8 mouse cellular contexts compared by ENCODE assay signal in the genomic region with DNA sequence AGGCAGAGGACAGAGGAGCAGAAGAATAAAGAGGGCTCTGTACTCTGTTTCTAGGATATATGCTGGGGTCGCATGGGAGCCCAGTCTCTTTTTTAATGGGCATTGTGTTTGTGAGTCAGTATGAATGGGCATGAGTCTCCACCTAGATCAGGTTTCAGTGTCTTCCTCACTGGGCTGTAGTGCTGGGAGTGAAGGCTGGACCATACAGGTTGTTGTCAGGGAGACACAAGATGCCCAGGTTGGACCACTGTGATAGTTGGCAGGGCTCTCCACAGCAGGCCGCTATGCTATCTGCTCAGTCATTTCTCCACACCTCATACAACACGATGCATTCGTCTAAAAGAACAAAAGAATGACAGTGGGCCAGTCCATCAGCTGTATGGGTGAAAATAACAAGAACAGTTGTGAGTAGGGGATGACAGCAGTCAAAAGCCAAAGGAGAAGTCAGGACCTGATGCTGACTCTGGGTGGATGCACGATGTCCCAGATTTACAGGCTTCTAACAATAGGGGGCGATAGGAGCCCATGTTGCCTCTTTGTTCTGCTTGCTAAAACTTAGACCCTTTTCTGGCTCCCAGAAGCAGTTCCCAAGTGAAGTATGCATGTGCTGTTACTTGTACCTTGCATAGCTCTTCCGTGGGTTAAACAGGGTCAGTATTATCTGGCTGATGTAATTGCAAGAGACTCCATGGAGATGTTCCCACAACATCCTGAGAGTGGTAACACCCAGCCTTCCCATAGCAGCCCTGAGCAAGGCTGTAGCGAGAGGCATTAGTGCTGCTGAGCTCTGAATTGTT.
DNase-seq lines count a peak whose midpoint lies in the region; ATAC-seq and TF ChIP-seq lines count a peak whose summit lies in the region.

No protein-coding gene starts in this region.

- no peak overlapping the region for H3K4me3 ChIP-seq in midbrain, embryonic 10.5 days
- H3K4me3 ChIP-seq in midbrain, embryonic 16.5 days (ENCODE audit: low read depth, low read length) = no peak overlapping the region
- H3K4me3 ChIP-seq in forebrain, embryonic 13.5 days = no peak overlapping the region
- no peak overlapping the region for H3K4me3 ChIP-seq in left cerebral cortex, adult 2 months

- H3K4me2 ChIP-seq in midbrain, embryonic 16.5 days (ENCODE audit: low read length) = no peak overlapping the region
- no peak overlapping the region for H3K4me2 ChIP-seq in forebrain, embryonic 13.5 days

- no peaks in the 10 kb centered on the region for H3K36me3 ChIP-seq in midbrain, embryonic 10.5 days
- no peaks in the 10 kb centered on the region for H3K36me3 ChIP-seq in midbrain, embryonic 16.5 days (ENCODE audit: control insufficient read depth, insufficient read depth, low read length)
- no peaks in the 10 kb centered on the region for H3K36me3 ChIP-seq in forebrain, embryonic 13.5 days (ENCODE audit: poor library complexity, severe bottlenecking)

- intact Hi-C loops in left cerebral cortex, adult 2 months (cut with DNase I) = loop anchor here (5.0 kb wide), 2 partner anchors 108 to 1708 kb away; no protein-coding TSS in a partner anchor

- no peak overlapping the region for H3K9ac ChIP-seq in midbrain, embryonic 16.5 days (ENCODE audit: low read depth, low read length)
- no peak overlapping the region for H3K9ac ChIP-seq in forebrain, embryonic 13.5 days

- 50% methylated on average over 8 of the region's 8 CpGs for WGBS in midbrain, embryonic 10.5 days
- WGBS in midbrain, embryonic 16.5 days = 46% methylated on average over 8 of the region's 8 CpGs
- WGBS in forebrain, embryonic 13.5 days = 47% methylated on average over 8 of the region's 8 CpGs

- H3K27ac ChIP-seq in midbrain, embryonic 10.5 days (replicated peaks) = no peak overlapping the region
- no peak overlapping the region for H3K27ac ChIP-seq in midbrain, embryonic 16.5 days (ENCODE audit: low read length)
- no peak overlapping the region for H3K27ac ChIP-seq in forebrain, embryonic 13.5 days
- no peak overlapping the region for H3K27ac ChIP-seq in left cerebral cortex, adult 2 months

- no peaks in the 10 kb centered on the region for H3K4me1 ChIP-seq in midbrain, embryonic 10.5 days
- H3K4me1 ChIP-seq in midbrain, embryonic 16.5 days (ENCODE audit: control insufficient read depth, insufficient read depth, low read length) = 0 out of 2 replicates have a peak, but pooled peaks cover 2% of the 10 kb centered on the region
- H3K4me1 ChIP-seq in forebrain, embryonic 13.5 days = no peaks in the 10 kb centered on the region

- TF ChIP-seq CTCF in left cerebral cortex, adult 2 months (IDR thresholded peaks at IDR 0.05) = peak; percentile 73

- DNase-seq in cerebellum, adult 11 months = peak; percentile 10
- DNase-seq in midbrain, embryonic 10.5 days (ENCODE audit: low spot score) = peak; percentile 23
- DNase-seq in left cerebral cortex, adult 2 months (ENCODE audit: extremely low spot score in 1 of 2, low spot score in 2 of 2) = peak; percentile 37 to 47
- no peak for DNase-seq in adipocyte (ENCODE audit: low spot score)
- DNase-seq in urinary bladder, postnatal 36 days (ENCODE audit: low spot score in 2 of 2) = no peak

- no peak for ATAC-seq in cerebellum, adult (ENCODE audit: insufficient number of reproducible peaks, low FRiP score, low TSS enrichment)
- ATAC-seq in midbrain, embryonic 16.5 days = no peak
- peak; percentile 43; the same call in 1 of the 2 replicates for ATAC-seq in forebrain, embryonic 13.5 days

- no peaks in the 10 kb centered on the region for H3K27me3 ChIP-seq in midbrain, embryonic 10.5 days (ENCODE audit: low read depth, poor library complexity, severe bottlenecking)
- no peaks in the 10 kb centered on the region for H3K27me3 ChIP-seq in midbrain, embryonic 16.5 days (ENCODE audit: control insufficient read depth, insufficient read depth, low read depth, low read length)
- H3K27me3 ChIP-seq in forebrain, embryonic 13.5 days = no peaks in the 10 kb centered on the region

- no peaks in the 10 kb centered on the region for H3K9me3 ChIP-seq in midbrain, embryonic 10.5 days (replicated peaks)
- no peaks in the 10 kb centered on the region for H3K9me3 ChIP-seq in midbrain, embryonic 16.5 days (replicated peaks; ENCODE audit: control insufficient read depth, low read length, poor library complexity, severe bottlenecking)
- no peaks in the 10 kb centered on the region for H3K9me3 ChIP-seq in forebrain, embryonic 13.5 days (replicated peaks)

Comparison
In these comparisons a context has a peak if more than half of its experiments do, and no peak if none do; other contexts are left out.
1. DNase-seq: peak in cerebellum, adult 11 months (single experiment), midbrain, embryonic 10.5 days (single experiment) and left cerebral cortex, adult 2 months (2 of 2); none in adipocyte (single experiment) and urinary bladder, postnatal 36 days (0 of 2).